Mouse (Mus musculus) right cerebral cortex, postnatal 4 days (tissue): Measurements from ENCODE around the gene Lpin2.

Experiments
- DNase-seq: peaks from one replicate; pipeline ENCODE4 v3.0.0-alpha.2; 2022

Gene Lpin2

DNA sequence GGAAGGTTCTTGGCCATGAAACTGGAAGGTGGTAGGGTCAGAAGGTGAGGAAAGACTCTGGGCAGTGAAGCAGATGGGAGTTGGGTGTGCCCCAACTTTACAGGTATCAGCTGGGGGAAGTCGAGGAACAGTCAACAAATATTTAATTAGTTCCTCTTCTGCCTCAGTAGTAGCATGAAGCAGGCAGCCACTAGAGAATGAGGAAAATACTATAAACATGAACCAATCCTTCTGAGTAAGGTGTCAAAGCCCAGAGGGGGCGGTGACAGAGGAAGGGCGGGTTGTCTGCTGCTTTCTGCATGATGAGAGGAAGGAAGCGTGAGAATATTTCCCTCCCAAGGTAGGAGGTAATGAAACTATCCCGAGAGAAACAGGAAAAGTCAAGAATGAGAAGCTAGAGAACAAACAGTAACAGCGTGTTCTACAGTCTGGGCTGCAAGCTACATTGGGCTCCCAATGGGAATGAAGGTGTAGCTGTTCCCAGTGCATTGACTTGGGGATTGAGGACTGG, at the start of gene Lpin2:
TSS of gene Lpin2 (plus strand) at position 350 of the 511 bp plus-strand sequence.
- DNase-seq = no peak

DNA sequence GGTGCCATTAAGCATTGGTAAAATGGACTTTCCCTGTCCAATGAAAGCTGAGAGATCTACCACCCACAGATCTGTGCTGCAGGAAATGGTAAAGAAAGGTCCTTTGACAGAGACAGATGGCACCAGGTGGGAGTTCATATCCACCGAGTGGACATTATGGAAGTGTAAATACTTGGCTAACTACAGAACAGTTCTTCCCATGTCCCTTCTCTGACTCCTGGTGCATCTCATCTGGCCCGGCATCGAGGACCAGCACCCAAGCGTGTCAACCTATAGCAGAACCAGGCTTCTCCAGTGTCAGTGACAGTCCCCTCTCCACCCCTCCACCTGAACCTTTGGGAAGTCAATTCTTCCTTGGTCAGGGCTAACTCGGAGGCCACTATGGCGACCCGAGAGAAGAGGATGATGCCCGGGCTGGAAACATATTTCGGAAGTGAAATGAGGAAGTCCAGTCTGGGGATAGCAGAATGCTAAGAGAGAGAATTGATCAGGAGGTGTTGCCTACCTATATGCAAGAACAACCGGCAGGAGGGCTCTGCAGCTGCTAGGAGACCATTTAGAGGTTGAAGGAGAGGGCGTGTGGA, 49.4 kb upstream of the Lpin2 start:
- DNase-seq = no peak

DNA sequence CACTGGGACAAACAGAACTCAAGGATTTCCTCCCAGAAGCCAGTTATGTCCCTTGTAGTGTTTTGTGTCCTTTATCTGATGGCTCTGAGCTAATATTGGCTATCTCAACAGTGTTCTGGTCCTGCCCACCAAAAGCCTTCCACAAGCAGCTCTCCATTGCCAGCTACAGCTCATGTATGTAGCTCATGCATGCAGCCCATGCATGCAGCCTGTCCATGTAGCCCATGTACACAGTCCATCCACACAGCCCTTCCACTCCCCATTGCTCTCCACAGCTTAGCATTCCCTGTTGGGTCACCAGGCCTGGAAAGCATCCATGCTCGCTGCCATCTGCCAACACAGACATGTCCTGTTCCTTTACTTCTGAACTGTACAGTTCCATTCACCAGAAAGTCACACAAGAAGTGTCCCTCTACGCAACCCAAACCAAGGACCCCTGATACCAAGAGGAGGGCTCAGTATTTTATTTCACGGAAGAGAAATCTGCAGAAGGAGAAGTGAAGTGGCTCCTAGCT, 47.9 kb upstream of the Lpin2 start:
- no peak for DNase-seq

DNA sequence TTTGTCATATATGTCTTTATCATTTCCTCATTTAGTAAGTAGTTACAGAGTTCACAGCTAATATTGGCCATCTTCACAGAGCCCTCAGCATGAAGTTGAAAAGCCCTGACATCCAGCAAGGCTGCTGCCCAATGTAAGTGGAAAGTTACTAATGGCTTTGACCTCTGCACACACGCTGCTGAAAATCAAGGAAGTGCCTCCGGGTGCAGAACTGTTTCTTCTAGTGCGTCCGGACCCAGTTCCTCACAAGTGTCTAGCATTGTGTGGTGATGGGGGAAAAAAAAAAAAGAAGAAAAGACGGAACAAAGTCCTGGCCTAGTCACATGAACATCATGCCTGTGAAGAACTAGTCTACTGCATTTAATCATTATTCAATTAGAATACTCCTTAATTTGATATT, 47.3 kb upstream of the Lpin2 start:
- DNase-seq = no peak

DNA sequence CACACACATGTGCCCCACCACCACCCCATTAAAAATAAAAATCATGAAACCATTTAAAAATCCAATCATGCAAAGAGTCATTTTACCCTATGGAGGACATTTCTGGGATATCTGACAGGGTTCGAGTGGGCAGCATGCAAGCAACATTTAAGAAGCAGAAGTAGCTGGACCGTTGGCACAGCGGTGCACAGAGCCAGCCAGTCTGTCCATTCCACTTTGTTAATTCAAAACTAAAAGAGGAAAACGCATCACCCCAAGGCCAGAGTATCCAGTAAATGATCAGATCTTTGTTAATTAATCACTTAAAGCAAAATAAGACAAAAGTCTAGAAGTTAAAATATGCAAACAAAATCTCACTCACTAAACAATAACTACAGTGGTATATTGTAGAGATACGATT, 46.5 kb upstream of the Lpin2 start:
- DNase-seq = no peak

DNA sequence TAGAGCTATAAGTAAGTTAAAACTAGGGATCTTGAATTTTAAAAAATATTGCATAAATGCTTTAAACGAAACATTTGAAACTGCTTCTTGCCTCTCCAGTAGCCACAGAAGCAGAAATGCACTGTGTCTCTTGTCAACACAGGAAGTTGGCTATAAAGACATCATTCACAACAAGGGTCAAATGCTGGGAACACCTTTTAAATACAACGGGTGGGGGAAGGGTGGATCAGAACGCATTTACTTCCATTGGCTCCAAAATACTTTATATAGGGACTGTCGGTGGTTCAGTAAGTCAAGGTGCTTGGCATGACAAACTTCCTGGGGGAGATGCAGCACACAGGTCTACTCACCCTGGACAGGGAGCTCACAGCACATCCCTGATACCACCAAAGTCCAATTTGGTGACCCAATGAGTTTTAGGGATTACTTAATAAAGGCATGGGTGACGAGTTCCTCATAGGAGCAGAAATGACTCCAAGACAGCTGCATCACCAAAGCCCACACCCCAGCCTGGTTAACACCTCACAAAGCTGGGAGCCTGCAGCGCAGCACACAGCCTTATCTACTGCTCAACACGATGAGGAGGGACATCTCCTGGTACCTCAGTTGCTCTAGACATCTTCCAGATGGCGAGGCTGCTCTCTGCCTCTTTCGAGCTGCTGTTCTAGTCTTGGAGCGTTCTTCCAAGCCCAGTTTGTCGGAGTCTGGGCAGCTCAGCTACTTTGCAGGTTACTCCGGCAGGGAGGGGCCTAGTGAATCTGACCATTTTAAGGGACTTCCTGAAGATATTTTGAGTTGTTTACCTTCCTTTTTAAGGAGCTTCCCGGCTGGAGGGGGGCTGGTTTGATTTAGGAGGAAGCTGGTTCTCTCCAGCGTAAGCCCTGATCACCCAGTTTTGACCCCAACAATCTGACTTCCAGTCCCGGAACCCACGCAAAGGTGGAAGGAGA, 45.7 kb upstream of the Lpin2 start:
- DNase-seq = no peak

DNA sequence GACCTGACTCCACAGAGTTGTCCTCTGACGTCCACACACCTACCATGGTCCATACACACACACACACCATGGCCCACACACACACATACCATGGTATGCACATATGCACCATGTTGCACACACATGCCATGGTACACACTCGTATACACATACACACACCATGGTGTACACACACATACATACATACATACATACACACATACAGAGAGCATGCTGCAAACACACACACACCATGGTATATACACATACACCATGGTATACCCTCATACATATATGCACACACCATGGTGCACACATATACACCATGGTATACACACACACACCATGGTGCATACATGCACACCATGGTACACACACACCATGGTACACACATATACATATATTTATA, 45.0 kb upstream of the Lpin2 start:
- DNase-seq = no peak

DNA sequence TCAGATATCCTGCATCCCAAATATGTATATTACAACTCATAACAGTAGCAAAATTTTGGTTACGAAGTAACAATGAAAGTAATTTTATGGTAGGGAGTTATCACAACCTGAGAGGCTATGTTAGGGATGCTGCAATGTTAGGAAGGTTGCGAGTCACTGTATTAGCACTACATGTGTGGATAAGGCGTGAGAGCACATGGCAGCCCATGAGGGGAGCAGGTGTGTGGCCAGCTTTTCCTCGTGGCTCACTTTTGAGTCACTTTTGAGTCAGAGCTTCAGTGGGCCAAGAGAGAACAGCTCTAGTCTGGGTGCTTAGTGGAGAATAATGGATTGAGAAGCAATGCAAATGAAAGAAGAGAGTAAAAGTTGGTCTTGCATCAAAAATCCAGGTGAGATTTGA, 40.3 kb upstream of the Lpin2 start:
- DNase-seq = no peak

DNA sequence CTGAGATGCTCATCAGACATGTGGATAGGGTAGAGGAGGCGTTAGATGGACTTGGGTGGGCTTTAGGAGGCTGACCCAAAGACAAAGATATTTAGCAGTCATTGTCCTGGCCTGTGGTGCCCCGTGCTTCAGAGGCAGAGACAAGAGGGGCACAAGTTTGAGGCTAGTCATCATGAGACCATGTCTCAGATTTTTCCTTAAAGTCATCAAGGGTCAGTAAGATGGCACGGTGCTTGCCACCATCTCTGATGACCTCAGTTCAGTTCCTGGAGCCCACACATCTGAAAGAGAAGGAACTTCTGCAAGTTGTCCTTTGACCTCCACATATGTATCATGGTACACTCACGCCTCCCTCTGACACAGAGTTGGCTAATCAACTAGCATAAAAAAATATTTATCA, 39.2 kb upstream of the Lpin2 start:
- DNase-seq = no peak

DNA sequence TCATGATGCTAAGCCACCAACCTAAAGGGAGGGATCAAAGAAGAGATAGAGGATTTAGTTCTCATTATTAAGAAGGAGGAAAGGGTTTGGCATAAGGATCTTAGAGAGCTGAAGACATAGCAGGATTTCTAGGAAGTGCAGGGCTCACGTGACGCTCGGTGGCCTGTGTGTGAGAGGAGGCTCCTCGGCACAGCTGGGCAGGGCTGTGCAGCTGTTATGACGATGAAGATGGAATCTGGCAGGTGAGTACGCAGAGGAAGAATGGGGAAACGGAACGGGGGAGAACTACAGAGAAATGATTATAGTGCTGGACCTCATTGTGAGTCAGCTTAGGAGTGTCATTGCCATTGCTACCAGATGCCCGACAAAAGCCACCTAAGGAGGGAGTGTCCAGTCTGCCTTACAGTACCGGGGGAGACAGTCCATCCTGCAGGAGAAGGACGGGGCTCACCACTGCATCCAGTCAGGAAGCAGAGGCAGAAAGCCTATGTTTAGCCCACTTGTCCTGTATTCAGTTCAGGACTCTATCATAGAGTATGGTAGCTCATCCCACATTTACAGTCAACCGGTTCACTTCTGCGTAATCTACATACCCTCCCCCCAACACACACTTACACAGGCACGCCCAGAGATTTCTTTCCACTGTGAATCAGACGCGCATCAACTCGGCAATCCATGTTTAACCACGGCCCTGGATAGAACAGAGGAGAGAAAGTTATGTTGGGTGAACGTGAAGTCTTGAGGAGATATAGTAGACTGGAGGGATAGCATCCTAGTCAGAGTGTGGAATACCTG, 37.8 kb upstream of the Lpin2 start:
- no peak for DNase-seq

DNA sequence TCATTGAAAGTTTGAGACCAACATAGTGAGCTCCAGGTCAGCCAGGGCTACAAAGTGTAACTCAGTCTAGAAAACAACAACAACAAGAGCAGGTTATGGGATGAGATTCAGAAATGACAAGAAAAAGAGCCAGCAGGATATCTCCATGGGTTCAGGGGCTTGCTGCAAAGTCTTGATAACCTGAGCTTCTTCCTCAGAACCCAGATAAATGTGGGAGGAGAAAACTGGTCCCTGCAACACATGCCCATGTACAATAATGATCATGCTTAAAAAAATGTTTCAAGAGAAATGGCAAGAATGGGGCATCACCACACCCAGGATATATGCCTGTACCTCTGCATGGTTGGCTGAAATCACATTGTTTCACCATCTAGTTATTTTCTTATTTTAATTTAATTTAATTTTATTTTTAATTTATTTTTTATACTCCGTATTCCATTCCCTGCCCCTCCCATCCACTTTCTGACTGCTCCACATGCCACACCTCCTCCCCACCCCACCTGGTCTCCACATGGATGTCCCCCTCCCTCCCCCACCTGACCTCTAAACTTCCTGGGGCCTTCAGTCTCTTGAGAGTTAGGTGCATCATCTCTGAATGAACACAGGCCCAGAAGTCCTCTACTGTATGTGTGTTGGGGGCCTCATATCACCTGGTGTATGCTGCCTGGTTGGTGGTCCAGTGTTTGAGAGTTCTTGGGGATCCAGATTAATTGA, 37.0 kb upstream of the Lpin2 start:
- DNase-seq = no peak

DNA sequence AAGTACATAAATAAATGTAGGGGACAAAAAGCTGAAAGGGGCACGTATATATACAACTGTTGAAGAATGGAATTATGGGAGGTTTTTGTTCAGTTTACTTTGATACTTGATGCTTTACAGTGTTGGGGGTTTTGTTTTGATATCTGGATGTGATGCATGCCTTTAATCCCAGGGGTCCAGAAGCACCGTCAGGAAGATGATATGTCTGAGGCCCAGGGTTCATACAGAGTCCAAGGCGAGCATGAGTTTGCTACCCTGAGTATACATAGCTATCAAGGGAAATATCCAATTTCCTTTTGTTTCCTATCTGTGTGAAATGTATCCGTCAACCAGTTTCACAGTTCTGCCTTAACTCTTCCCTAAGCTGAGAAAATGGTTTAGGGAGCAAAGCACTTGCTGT, 29.0 kb upstream of the Lpin2 start:
- no peak for DNase-seq

DNA sequence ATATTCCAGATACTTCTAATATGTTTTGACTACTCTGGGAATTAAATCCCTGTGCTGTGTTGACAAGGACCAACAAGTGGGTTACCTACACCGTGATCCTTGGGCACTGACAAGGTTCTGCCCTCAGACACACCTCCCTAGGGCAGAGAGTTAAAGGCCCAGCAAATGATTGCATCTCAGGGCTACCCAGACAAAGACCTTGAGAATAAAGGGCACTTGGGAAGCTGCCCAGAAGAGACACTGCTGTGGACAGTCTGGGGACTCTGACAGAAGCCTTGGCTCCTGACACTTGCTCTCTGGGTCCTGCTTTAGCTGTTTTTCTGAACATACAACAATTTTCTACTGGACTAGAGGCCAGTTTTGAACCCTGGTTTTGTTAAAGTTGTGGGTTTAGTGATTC, 27.1 kb upstream of the Lpin2 start:
- no peak for DNase-seq

DNA sequence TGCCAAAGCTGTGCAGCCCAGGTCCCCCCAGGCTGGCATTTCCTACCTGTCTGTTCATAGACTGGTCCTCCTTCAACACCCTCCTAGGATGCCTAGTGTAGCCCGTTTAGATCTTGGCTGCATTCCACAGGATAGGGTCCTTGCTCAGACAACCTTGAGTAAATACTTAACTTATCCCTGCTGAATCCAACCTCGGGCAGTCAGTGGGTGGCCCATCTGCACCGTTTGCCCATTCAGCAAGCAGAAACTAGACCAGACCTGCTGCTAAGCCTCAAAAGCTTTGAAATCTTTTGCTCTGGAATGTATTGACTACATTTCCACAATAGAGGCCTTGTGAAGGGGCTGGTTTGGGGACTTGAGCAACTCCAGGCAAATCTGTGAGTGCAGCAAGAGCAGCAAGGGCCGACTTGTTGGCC, 23.2 kb upstream of the Lpin2 start:
- DNase-seq = no peak

DNA sequence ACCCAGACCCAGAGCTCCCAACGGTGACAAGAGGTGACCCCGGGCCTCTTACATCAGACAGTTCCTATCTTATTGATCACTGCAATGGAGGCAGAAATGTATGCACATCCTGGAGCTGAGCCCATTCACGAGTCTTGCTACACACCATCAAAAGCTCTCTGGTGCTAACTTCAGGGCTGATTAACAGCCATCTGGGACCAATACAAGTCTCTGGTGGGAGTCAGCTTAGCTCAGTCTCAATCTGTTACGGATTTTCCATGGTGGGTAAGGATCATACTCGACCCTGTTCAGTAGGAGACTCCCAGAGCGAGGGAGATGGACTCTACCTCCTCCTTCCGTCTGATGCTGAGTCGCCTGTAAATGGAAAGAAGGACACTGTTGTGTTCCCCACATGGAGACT, 22.6 kb upstream of the Lpin2 start:
- DNase-seq = no peak

DNA sequence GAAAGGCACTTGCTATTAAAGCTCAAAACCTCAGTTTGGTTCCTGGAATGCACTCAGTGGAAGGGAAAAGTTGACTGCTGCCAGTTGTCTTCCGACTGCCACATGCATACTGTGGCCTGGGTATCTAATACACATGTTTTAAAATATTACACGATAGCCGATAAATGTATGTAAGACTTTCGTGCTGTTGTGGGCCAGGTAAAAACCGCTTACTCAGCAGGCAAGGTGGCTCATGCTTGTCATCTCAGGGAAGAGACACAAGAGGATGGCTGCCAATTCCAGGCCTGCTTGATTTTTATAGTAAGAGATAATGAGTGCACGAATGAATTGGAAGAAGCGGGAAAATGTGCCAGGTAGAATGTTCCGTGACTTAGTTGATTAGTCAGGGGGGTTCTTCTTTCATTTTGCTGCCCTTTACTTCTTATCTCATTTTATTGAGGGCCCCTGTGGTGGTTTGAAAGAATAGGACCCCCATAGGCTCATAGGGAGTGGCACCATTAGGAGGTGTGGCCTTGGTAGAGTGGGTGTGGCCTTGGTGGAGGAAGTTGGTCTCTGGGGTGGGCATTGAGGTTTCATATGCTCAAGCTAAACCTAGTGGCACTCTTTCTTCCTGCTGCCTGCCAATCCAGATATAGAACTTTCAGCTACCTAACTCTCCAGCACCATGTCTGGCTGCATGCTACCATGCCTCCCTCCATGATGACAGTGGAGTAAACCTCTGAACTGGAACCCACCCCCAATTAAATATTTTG, 21.9 kb upstream of the Lpin2 start:
- DNase-seq = no peak

DNA sequence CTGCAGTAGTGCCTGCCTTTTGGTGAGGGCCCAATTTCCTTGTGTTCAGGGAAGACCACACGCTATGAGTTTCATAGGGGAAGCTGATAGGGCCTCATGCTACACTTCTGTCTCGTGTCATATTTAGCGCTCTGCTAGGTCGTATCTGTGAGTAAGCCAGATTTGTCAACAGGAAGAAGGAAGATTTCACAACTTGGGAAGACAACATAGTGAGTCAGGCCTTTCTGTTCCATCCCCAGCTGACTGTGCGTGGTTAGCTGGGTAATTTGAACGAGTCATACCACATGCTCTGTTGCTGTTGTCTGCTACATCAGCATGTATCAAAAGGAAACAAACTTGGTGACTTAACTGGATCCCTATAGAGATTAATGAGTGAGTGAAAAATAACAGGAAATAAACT, 17.4 kb upstream of the Lpin2 start:
- no peak for DNase-seq

DNA sequence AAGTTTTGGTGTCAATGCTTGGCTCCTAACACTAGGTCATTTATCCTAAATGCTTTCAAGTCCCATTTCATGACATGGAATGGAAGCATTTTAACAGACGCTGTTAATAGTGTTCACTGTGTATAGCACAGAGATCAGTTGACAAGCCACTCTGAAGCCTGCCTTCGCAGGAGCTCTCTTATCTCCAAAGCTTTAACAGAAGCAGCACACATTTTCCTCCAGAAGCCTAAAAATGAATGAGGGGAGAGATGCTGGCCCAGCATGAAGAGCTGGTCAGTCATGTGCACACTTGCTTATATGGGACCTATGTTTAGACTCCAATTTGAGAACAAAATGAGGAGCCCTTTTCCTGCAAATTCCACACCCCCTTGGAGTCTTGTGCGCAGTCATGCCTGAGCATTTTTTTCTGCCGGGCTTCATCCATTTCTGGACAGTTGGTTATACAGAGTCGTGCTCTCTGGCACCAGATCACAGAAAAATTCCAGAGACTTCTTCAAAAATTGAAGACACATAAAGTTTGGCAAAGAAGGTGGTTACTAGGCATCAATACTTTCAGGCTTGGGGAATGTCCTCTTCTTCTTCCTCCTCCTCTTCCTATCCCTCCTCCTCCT, 14.1 kb upstream of the Lpin2 start:
- DNase-seq = no peak

DNA sequence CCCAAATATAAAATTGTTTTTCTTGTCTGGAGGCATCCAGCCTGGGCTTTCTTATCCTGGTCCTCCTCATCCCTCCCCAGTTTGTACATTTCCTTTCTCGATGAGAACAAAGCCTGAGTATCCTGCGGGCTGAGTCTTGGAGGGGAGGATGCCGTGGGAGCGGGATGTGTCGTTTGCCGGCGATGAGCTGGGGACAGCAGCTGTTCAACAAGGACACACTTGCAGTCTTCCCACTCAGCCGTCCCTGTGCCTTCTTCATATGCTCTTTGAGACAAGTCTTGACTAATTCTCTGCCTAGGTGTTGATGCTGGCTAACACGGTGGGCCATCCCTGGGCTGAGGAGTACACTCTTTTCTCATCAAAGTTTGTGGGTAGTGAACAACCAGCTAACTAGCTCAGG, 13.5 kb upstream of the Lpin2 start:
- no peak for DNase-seq

DNA sequence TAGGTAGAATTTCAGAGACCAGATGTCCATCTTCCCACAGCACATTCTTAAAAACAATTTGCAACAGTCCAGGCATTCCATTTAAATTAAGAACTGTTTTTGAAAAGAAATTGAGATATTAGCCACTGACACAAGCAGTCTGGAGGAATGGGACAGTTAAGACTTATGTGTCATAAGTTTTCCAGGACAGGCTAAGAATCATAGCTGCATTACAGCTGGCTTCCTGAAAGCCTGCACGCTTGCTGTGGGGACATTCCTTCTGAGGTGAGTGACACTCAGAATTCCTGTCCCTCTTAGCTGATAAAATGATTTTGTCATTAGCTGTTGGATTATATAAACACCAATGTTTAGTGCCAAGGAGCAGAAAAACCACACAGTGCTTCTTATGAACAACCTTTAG, 12.7 kb upstream of the Lpin2 start:
- no peak for DNase-seq

DNA sequence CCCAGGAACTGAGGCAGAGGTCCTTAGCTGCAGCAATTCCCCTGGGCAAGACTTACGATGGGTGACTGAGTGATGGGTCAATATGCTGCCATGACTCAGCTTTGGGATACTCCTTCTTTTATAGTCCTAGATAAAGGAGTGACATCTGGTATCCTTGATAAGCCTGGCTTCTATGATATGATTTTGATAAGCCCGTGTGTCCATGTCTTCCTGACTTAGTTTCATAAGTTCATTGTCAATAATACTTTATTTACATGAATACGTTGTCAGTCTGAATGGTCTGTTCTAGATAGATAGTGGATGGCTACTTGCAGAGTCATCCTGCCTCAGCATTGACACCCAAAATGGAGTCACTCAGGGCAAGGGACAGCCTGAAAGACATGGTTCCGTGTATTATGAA, 11.2 kb upstream of the Lpin2 start:
- no peak for DNase-seq

DNA sequence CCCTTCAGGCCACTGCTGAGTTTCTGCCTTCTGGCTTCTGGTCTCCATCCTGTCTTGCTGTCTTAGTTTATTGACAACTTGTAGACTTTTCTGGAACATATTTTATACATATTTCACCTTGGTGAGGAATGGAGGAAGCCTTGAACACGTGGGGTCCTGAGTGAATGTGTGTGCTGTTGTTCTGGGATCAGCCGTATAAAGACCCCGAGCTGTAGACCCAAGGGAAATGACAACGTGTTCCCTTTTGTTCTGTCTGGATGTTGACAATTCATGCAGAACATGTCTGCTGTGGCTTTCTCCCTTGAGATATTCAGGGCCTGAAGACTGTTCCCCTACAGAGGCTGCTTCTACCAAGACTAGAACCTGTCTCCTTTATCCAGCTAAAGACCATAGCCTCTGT, 5.0 kb upstream of the Lpin2 start:
- no peak for DNase-seq
